Mouse (Mus musculus) neural tube, embryonic 10.5 days (tissue): Measurements from ENCODE around the gene Helz2.

Experiments used
- DNase-seq: peaks from one replicate; pipeline ENCODE4 v3.0.0-alpha.2; 2017; ENCODE audit warnings: low spot score; ENCODE audit errors: extremely low spot score

Helz2 gene

DNA sequence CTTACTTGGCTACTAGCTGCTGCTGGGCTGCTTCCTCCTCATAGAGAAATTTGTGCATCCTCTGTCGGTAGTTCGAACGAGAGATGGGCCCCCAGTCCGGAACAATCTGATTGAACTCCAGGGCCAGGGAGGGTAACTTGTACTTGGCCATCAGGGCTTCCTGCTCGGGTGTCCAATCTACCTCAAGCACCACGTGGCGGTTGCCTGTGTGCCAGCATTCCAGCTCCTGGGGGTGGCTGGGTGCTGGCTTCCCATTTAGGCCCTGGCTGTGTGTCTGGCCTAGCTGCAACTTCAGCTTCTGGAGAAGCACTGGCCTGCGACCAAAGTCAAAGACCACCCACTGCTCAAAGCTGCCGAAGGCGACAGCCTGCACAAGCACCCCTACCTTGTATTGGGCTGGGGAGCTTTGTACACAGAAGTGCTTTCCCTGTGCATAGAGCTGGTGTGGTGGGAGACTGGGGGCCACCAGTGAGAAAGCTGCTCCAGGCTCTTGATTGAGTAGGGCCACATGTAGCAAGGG is 3.7 kb downstream of the Helz2 start:
- no peak for DNase-seq

DNA sequence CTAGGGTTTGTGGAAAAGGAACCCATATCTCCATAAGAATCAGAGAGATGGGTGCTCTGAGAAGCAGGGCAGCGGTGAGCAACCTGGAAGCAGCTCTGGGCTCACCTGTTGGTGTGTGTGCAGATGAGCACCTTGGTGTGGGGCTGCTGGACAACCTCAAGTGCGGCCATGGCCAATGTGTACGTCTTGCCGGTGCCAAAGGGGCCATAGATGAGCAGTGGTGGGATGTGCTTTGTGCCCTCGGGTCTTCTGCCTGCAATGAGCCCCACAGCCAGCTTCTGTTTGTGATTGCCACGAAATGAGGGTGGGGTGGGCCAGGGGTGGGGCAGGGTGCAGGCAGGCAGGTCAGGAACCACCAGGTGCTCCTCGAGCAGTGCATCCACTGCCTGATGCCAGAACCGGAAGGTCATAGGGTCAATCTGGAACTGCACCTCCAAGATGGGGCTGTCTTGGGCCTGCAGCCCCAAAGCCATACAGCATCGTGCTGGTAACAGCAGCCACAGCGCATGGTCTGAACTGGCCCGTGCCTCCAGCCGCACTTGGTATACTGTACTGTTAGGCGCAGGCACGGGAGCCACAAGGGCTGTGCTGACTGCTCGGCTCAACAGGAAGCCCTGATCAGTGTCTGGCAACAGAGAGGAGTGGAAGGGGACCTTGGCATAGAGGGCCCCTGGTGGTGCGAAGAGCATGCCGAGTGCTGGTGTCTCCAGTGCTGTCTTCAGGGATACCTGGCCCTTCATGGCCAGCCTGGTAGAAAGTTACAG is 4.4 kb downstream of the Helz2 start:
- DNase-seq: no peak

DNA sequence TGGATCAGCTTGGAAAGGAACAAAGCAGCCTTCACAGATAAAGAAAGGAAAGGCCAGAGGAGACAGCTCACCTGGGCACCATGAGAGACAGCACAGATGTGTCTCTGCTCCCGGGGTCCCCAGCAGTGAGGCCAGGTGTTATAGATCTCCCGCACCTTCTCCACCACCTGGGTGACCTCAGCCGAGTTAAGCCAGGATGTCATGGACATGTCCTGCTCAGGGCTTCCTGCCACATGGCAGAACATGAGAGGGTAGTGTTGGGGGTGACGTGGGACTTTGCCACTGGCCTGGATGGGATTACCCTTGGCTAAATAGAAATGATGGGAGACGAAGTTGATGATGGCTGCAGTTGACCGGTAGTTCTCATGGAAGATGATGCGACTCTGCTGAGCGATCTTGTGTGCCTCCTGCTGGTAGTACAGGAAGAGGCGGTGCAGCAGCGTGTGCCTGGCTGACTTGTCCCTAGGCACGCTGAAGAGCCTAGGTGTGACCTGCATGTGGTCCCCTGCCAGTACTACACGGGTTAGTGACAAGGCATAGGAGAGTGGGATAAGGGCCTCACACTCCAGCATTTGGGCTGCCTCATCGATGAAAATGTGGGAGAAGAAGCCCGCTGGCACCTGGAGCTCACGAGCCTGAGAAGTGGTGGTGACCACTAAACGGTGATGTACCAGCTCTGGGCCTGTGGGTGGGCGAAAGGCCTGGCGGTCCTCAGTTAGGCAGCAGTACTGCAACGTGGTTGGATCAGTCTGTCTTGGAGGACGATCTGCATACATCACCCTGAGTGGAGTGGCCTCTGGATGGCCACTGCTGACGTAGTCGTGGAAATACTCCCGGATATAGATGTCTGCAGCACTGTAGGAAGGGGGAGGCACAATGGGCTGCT is 5.9 kb downstream of the Helz2 start:
- no peak for DNase-seq

DNA sequence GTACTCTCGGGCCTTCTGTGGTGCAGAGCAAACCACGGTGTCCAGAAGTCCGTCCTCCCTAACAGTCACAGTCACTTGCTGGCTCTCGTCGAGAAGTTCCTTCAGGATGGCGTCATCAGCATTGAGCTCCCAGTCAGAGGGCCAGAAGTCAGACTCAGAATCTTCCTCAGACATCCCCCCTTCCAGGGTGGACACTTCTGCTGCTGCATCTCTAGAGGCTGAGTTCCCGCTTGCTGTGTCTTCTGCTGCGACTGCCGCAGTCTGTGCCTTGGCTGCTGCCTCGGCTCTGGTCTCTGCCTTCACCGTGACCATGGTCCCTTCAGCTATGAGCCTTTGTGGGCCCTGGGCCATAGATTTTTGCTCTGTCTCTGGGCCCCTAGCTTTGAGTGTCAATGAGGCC is 7.1 kb downstream of the Helz2 start:
- DNase-seq: no peak

DNA sequence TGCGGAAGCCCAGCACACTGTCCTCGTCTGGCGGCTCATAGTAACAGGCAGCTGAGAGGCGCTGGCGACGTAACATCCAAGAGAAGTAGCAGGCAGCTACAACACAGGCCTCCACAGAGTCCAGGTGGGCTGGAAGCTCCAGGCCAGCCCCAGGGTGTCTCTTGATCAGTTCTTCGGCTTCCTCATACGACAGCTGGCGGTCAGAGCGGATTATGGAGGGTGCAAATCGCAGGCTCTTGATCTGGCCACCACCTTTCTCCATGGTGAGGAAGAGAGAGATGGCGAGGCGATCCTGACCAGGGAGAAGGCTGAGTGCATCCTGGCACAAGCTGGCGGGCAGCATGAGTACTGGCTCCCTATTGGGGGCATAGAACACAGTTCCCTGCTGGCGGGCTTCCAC is 8.4 kb downstream of the Helz2 start:
- no peak for DNase-seq

DNA sequence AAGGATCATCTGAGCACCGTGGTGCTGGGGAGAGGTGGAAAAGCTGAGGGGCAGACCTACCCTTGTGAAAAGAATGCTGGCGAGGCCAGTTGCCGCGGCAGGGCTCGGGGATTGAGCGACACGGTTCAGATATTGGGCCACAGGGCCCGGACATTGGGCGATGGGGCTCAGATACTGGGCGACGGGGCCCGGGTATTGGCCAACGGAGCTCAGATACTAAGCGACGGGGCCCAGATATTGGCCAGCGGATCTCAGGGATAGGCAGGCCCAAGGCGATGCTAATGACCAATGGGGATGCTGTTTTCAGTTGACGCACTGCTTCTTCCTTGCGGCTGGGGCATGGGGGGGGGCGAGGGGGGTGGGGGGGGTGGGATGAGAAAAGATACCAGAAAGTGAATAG is 10.7 kb downstream of the Helz2 start:
- DNase-seq: no peak

DNA sequence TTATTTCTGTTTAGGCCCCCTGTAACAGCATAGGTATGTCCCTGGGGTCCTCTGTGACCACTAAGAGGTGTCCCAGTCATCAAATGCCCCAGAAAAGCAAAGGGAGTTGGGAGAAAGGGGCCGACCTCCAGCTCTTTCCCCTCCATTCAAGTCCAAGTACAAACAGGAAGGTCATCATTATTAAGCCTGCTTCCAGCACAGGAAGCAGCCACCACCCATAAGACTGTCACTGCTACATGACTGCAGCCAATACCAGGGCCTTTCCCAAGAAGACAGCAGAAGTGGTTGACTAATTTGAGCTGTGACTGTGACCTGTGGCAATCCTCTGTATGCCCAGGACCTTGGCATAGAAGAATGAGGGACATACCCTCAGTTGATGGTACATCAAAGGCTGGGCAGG is 13.5 kb downstream of the Helz2 start:
- DNase-seq: no peak

DNA sequence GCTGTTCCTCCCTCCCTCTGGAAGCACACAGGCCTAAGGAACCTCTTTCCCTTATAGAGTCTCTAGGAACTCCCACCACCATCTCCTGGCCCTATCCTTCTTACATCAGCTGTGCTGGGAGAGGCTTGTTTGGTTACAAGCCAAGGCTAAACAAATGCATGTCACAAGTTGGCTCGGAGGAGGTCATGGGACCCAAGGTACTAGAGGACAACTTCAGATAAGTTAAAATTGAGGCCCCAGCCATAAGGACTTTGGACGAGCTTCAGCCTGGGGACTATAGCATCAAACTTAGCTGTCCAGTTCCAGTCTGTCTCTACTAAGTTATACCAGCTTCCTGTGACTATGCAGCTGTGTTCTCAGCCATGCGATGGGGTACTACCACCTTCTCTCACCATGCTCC is 14.7 kb downstream of the Helz2 start:
- DNase-seq: no peak

DNA sequence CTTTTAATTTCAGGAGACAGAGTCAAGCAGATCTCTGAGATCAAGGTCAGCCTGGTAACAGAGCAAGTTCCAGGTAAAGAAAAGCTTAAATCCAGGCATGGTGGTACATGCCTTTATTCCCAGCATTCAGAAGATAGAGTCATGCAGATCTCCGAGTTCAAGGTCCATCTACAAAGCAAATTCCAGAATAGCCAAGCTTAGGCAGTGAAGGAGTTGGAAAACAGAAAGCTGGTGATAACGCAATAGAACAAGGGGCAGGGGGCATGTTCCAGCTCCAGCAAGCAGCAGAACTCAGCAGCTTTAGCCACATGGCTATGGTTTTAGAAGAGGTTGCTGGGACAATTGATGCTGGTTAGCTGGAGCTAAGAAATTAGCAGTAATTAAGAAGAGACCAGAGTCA is 16.8 kb downstream of the Helz2 start:
- DNase-seq: no peak

DNA sequence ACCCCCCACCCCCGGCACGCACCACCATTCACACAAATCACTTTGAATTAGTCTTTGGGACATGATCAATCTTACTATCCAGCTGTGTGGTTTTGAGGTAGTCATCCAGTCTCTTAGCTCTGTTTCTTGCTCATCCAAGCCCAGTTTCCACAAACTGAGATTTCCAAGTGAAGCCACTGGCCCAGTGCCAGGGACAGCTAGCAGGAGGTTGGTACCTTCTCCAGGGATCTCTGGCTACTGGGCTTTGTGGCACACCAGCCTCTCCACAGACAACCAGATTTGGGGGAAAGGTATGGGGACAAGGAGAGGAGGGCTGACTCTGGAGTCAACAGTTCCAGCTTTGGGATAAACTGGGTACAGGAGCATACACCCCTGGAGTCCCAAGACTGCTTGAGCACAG is 21.5 kb downstream of the Helz2 start:
- no peak for DNase-seq

DNA sequence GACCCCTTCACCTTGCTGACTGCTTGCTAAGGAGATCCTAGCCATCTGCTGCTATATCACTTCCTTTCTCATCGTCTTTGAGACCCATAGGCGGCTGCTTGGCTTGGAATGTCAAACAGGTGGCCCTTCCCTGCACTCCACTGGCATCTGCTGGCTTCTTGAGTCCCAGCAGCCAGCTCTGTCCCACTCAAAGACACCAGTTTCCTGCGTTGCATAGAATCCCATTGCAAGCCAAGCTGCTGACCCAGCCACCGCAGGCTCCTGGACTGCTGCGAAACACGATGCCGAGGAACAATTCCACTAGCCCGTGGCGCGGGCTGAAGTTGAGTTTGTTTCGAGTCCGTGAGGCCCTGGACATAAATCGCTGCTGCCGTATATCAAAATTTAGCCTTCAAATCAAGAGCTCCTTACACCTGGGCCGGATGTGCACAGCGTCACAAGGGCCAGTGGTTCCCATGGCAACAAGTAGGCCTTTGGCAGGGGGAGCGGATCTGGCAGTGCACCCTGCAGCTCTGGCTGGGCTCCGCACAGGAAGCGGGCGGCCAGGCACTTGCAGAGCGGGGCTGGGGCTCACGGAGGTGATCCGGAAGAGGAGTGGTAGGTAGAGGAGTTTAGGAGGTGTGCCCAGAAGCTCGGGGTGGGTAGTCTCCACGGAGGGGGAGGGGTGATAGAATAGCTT is 22.1 kb downstream of the Helz2 start, which contains the start of gene Fndc11:
TSS of gene Fndc11 (plus strand) at position 476 of the 679 bp plus-strand sequence.
- peak; percentile 75 for DNase-seq

DNA sequence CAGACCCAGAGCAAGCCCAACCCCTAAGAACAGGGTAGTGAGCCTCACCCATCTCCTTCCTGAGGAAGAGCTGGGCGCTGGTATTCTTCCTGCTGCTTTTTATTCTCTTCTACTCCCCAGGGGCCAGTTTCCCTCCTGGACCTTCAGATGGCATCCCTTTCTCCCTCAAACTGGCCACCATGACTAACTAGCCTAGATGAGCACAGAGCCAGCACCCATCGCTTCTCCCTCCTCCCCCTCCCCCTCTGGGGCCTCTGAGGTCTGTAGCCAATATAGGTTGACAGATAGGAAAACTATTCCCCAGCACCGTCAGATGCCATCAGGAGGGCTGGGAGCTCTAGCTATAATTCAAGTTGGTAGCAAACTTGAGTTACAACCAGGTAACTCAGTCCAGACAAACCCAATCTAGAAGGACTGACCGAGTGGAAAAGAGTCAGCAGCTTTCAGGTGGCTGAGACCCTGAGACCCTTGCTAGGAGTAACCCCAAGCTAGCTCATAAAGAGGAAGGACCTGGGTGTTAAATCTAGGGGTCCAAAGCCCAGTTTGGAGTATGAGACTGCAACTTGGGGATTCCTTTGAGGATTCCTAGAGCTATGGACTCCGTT is 22.8 kb downstream of the Helz2 start:
- DNase-seq: no peak

DNA sequence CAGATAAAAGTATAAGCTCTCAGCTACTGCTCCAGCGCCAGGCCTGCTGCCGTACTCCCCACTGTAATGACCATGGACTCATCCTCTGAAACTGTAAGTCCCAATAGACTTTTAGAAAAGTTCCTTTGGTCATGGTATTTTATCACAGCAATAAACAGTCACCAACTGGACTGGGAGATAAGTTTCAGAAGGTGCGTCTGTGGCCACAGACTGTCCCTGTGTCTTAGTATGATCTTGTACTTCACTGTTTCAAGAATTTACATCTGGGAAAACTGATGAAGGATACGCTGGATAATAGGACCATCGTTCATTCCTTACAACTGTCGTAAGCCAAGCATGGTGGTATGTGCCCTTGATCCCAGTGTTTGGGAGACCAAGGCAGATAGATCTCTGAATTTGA is 25.8 kb downstream of the Helz2 start:
- DNase-seq: no peak

DNA sequence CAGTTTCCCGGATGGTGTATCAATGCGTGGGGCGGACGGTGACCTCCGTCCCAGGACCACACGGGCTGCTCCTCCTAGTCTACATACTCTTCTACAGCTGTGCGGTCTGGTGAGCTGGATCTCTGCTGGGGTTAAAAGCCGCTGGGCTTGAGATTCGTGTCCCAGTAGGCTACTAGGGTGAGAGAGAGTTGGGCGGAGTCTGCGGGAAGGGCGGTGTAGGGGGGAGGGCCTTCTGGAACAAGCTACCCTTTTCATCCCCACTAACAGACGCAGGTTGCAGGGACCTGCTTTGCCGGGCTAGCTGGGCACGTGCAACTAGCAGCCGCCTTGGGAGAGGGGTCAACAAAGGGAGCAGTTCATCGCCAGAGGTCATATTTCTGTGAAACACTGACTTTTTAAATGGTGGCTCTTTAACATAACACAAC is 28.8 kb downstream of the Helz2 start, which contains the start of gene Srms:
TSS of gene Srms (minus strand) at position 165 of the 425 bp plus-strand sequence.
- DNase-seq: peak; percentile 46

DNA sequence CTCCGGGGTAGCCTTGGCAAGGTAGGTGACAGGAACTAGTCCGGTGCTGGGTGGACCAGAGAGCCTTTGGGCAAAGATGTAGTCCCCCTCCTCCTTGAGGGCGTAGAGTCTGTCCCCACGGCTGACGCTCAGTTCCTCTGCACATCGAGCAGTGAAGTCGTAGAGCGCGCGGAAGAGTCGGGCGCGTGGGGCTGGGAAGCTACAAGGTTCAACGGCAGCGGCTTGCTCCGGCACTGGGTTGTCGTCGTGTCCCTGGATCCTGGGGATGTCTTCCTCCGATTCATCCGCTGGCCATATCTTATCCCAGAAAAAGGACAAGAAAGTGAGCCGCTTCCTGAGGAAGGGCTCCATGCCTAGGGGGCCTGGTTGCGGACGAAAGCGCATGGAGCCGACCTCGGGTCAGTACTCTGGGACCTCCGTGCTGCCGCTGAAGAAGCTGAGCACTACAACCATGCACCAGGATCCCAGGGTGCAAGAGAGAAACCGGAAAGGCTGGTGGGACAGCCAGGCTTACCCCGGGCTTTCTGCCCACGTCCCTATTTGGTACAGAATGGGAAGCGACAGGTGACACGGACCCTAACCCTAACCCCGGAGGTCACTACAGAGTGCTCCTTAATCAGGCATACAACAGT is 29.3 kb downstream of the Helz2 start:
- peak; percentile 23 for DNase-seq

DNA sequence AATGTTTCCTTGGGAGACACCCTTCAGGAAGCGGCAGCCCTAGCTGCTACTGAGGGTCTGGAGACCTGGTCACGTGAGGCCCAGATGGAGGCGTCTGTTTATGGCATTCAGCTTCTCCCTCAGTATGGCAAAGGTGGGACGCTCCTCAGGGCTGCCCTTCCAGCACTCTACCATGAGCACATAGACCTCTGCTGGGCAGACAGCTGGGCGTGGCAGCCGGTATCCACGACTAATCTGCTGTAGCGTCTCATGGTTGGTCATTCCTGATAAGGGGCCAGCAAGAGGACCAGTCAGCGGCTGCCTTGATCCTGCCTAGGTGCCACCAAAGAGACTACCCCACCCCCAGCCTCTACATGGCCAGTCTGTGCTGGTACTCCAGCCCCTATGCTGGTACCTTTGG is 35.7 kb downstream of the Helz2 start:
- no peak for DNase-seq

DNA sequence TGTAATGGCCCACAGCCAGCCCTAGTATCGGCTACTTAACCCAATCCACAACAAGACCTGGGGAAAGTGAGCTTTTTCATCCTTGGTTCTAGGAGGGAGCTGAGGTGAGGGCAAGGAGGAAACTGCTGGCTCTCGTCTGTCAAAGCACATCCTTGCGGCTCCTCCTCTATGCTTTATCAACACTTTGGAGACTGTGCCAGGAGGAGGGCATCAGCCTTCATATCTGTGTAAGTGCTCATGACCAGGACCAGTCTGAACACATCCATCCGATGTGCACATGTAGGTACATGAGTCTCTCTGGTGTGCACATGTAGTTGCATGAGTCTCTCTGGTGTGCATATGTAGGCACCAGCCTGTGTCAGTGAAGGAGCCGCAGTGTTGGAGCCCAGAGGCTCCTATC is 36.1 kb downstream of the Helz2 start:
- DNase-seq: no peak

DNA sequence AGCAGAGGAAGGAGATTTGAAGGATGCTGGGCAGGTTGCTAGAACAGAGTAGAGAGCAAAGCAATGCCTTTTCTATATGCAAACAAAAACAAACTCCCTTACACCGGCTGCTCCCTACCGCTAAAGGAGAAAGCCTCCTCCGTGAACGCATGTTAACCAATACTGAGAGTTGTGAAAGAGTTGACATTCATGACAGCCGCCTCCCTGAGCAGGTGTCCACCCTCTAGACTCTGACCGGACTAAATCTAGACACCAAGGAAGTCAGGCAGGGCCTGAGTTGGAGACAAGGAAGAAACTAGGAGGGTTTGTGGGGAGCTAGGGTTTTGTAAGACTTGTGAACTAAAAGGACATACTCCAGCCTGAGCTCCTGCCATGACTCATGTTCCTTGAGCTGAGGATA is 38.9 kb downstream of the Helz2 start:
- DNase-seq: no peak

DNA sequence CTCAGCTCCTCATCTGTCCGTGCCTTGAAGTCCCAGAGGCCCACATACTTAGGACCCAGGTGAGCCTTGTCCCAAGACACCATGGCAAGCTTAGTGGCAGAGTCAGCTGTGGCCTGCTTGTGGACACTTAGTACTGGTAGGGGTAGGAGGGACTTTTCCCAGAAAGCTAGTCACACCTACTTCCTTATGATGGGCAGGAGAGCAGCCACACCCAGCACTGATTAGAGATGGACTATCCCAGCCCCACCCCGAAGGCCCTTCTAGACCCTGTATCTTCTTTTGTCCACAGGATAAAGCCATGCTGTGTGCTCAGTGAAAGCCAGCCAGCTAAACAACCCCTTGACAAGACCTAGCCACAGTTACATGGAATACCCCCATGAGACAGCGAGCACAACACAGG is 39.4 kb downstream of the Helz2 start, which contains the start of gene Ptk6:
TSS of gene Ptk6 (minus strand) at position 368 of the 400 bp plus-strand sequence.
- no peak for DNase-seq

DNA sequence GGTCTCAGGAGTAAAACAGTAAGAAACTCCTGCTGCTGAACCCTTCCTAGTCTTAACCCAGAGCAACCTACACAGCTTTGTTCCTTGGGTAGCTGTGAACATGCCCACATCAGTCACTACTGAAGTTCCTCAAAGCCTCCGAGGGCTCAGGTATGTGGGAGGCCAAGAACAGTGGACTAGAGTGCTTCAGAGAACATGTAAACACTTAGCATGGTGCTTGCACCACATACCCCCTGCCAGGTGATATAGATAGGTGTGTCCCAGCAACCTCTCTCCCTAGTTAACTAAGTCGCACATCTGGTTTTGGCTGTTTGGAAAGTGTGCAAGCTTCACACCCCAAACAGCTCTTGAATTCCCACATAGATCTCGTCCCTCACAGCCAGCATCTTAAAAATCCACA is 40.2 kb downstream of the Helz2 start:
- DNase-seq: no peak
